13 mouse cellular contexts compared by ENCODE assay signal in genomic region chr4:41094361-41094760, GRCm38 (mm10). TPM values are rescaled to one million over a fixed set of nuclear protein-coding genes. Genes with fewer than 3 reads are reported as not detected.
DNase-seq lines count a peak whose midpoint lies in the region; ATAC-seq and TF ChIP-seq lines count a peak whose summit lies in the region.
"Had no signal": no experiment of that assay in that cellular context is flagged by ENCODE, and none has a peak within 500 bp of the region (broad histone marks: within the 10 kb centered on the region; RNA-seq: fewer than 3 reads in every experiment).

No protein-coding gene starts in this region.

- no peak overlapping the region for H3K27ac ChIP-seq in heart, embryonic 16.5 days (ENCODE audit: low read length)
- H3K27ac ChIP-seq in intestine, postnatal 0 days (ENCODE audit: low read depth, low read length): no peak overlapping the region
- H3K27ac ChIP-seq in stomach, embryonic 16.5 days (ENCODE audit: low read length): peak overlapping the region; percentile 66
- no peak overlapping the region for H3K27ac ChIP-seq in neural tube, embryonic 15.5 days (replicated peaks)
- H3K27ac ChIP-seq: limb, embryonic 13.5 days; midbrain, embryonic 15.5 days had no signal

- peak overlapping the region; percentile 16; the same call in 1 of the 2 replicates for H3K4me2 ChIP-seq in heart, embryonic 16.5 days (ENCODE audit: low read depth, low read length)
- H3K4me2 ChIP-seq in intestine, postnatal 0 days (replicated peaks; ENCODE audit: low read depth): 0 out of 2 replicates have a peak overlapping the region, but pooled peaks have one; percentile 13
- peak overlapping the region; percentile 21; the same call in 1 of the 2 replicates for H3K4me2 ChIP-seq in stomach, embryonic 16.5 days (ENCODE audit: low read depth, low read length)
- no peak overlapping the region for H3K4me2 ChIP-seq in neural tube, embryonic 15.5 days
- H3K4me2 ChIP-seq: limb, embryonic 13.5 days; midbrain, embryonic 15.5 days had no signal

- no peak overlapping the region for H3K9ac ChIP-seq in heart, embryonic 16.5 days (ENCODE audit: low read length)
- H3K9ac ChIP-seq in intestine, postnatal 0 days (ENCODE audit: low read depth, low read length): no peak overlapping the region
- no peak overlapping the region for H3K9ac ChIP-seq in stomach, embryonic 16.5 days (ENCODE audit: low read length)
- no peak overlapping the region for H3K9ac ChIP-seq in neural tube, embryonic 15.5 days (replicated peaks)
- H3K9ac ChIP-seq: limb, embryonic 13.5 days; midbrain, embryonic 15.5 days had no signal

- no peak overlapping the region for H3K4me3 ChIP-seq in heart, embryonic 16.5 days (ENCODE audit: low read length)
- no peak overlapping the region for H3K4me3 ChIP-seq in intestine, postnatal 0 days (ENCODE audit: low read depth, low read length)
- H3K4me3 ChIP-seq in stomach, embryonic 16.5 days (replicated peaks; ENCODE audit: low read length): no peak overlapping the region
- no peak overlapping the region for H3K4me3 ChIP-seq in neural tube, embryonic 15.5 days (replicated peaks)
- H3K4me3 ChIP-seq: limb, embryonic 13.5 days; midbrain, embryonic 15.5 days had no signal

- 21% methylated on average over 9 of the region's 9 CpGs for WGBS in heart, embryonic 16.5 days
- WGBS in intestine, postnatal 0 days: 17% methylated on average over 9 of the region's 9 CpGs
- WGBS in stomach, embryonic 16.5 days: 44% methylated on average over 9 of the region's 9 CpGs
- WGBS in neural tube, embryonic 15.5 days: 66% methylated on average over 9 of the region's 9 CpGs

- H3K9me3 ChIP-seq in heart, embryonic 16.5 days (replicated peaks; ENCODE audit: control insufficient read depth, low read length): no peaks in the 10 kb centered on the region
- H3K9me3 ChIP-seq in intestine, postnatal 0 days (ENCODE audit: control insufficient read depth): no peaks in the 10 kb centered on the region
- no peaks in the 10 kb centered on the region for H3K9me3 ChIP-seq in stomach, embryonic 16.5 days (replicated peaks; ENCODE audit: control insufficient read depth, low read length)
- no peaks in the 10 kb centered on the region for H3K9me3 ChIP-seq in neural tube, embryonic 15.5 days (replicated peaks)
- H3K9me3 ChIP-seq: limb, embryonic 13.5 days; midbrain, embryonic 15.5 days had no signal

- H3K36me3 ChIP-seq in heart, embryonic 16.5 days (ENCODE audit: control insufficient read depth, insufficient read depth): no peaks in the 10 kb centered on the region
- no peaks in the 10 kb centered on the region for H3K36me3 ChIP-seq in intestine, postnatal 0 days (ENCODE audit: control insufficient read depth, insufficient read depth)
- no peaks in the 10 kb centered on the region for H3K36me3 ChIP-seq in stomach, embryonic 16.5 days (ENCODE audit: control insufficient read depth, insufficient read depth, low read length)
- no peaks in the 10 kb centered on the region for H3K36me3 ChIP-seq in neural tube, embryonic 15.5 days
- H3K36me3 ChIP-seq: limb, embryonic 13.5 days; midbrain, embryonic 15.5 days had no signal

- H3K4me1 ChIP-seq in heart, embryonic 16.5 days (ENCODE audit: control insufficient read depth, insufficient read depth, low read length): peaks cover 25% of the 10 kb centered on the region
- peaks cover 19% of the 10 kb centered on the region for H3K4me1 ChIP-seq in intestine, postnatal 0 days (replicated peaks; ENCODE audit: control insufficient read depth, insufficient read depth, low read length)
- peaks cover 19% of the 10 kb centered on the region; the same call in 1 of the 2 replicates for H3K4me1 ChIP-seq in stomach, embryonic 16.5 days (ENCODE audit: control insufficient read depth, insufficient read depth, low read length)
- peaks cover 14% of the 10 kb centered on the region for H3K4me1 ChIP-seq in neural tube, embryonic 15.5 days

- no peak for TF ChIP-seq CTCF in intestine, postnatal 0 days (IDR thresholded peaks at IDR 0.05; ENCODE audit: low read depth)

- peak; percentile 50 for ATAC-seq in heart, embryonic 16.5 days (replicated peaks; ENCODE audit: extremely low read depth, insufficient read depth, low FRiP score)
- ATAC-seq in intestine, postnatal 0 days: peak; percentile 72
- peak; percentile 86 for ATAC-seq in stomach, embryonic 16.5 days (ENCODE audit: insufficient read depth, low FRiP score)
- no peak for ATAC-seq in neural tube, embryonic 15.5 days (ENCODE audit: low FRiP score)
- ATAC-seq: forebrain, embryonic 16.5 days; midbrain, embryonic 15.5 days had no signal

- DNase-seq in heart, adult 9 months (ENCODE audit: low spot score in 2 of 2): no peak
- DNase-seq in Muller cell, postnatal 12 days (ENCODE audit: inconsistent ontology term): peak; percentile 31
- DNase-seq in cerebellum, postnatal 10 days: no peak
- DNase-seq in ovary, postnatal 14 days (ENCODE audit: low spot score): no peak
- DNase-seq: heart, adult 18-20 months had no signal

- peaks cover 4% of the 10 kb centered on the region; the same call in 1 of the 2 replicates for H3K27me3 ChIP-seq in heart, embryonic 16.5 days (ENCODE audit: control insufficient read depth, insufficient read depth, low read length)
- peaks cover 12% of the 10 kb centered on the region; the same call in 1 of the 2 replicates for H3K27me3 ChIP-seq in intestine, postnatal 0 days (replicated peaks; ENCODE audit: control insufficient read depth, insufficient read depth, low read length)
- H3K27me3 ChIP-seq in stomach, embryonic 16.5 days (ENCODE audit: control insufficient read depth, insufficient read depth, low read length): peaks cover 4% of the 10 kb centered on the region; the same call in 1 of the 2 replicates
- H3K27me3 ChIP-seq in neural tube, embryonic 15.5 days (replicated peaks): peaks cover 36% of the 10 kb centered on the region

RNA-seq across cellular contexts. Expression of gene Aqp3, which starts 3.6 kb away (rescaled TPM):
- polyA plus RNA-seq in heart, embryonic 16.5 days (2015; fragmentation: Nextera tagmentation; extraction: Ambion mirVana): 1.6 and 1.7 TPM in 2 replicates
- polyA plus RNA-seq in intestine, postnatal 0 days (2015; fragmentation: Nextera tagmentation; extraction: Ambion mirVana): 4.1 and 7.4 TPM in 2 replicates
- polyA plus RNA-seq in stomach, embryonic 16.5 days (2015; fragmentation: Nextera tagmentation; extraction: Ambion mirVana): 101 and 127 TPM in 2 replicates
- 0.65 TPM in 1 of 2 replicates, not detected in the other for polyA plus RNA-seq in neural tube, embryonic 15.5 days (2015; fragmentation: Nextera tagmentation; extraction: Ambion mirVana)
- polyA plus RNA-seq: cortical plate, adult 2 months had no signal

RNA-seq across cellular contexts. Expression of gene Nol6, which starts 29.9 kb away (rescaled TPM):
- polyA plus RNA-seq in heart, embryonic 16.5 days (2015; fragmentation: Nextera tagmentation; extraction: Ambion mirVana): 15.2 and 15.6 TPM in 2 replicates
- polyA plus RNA-seq in intestine, postnatal 0 days (2015; fragmentation: Nextera tagmentation; extraction: Ambion mirVana): 7.7 and 8.4 TPM in 2 replicates
- polyA plus RNA-seq in stomach, embryonic 16.5 days (2015; fragmentation: Nextera tagmentation; extraction: Ambion mirVana): 24.2 and 27.1 TPM in 2 replicates
- 35.7 and 39.3 TPM in 2 replicates for polyA plus RNA-seq in neural tube, embryonic 15.5 days (2015; fragmentation: Nextera tagmentation; extraction: Ambion mirVana)

RNA-seq across cellular contexts. Expression of gene Ube2r2, which starts 41.2 kb away (rescaled TPM):
- polyA plus RNA-seq in heart, embryonic 16.5 days (2015; fragmentation: Nextera tagmentation; extraction: Ambion mirVana): 68.0 and 69.7 TPM in 2 replicates
- polyA plus RNA-seq in intestine, postnatal 0 days (2015; fragmentation: Nextera tagmentation; extraction: Ambion mirVana): 64.5 and 67.9 TPM in 2 replicates
- 54.7 and 59.9 TPM in 2 replicates for polyA plus RNA-seq in stomach, embryonic 16.5 days (2015; fragmentation: Nextera tagmentation; extraction: Ambion mirVana)
- 46.4 and 52.2 TPM in 2 replicates for polyA plus RNA-seq in neural tube, embryonic 15.5 days (2015; fragmentation: Nextera tagmentation; extraction: Ambion mirVana)

RNA-seq across cellular contexts. Expression of gene Aqp7, which starts 46.4 kb away (rescaled TPM):
- polyA plus RNA-seq in heart, embryonic 16.5 days (2015; fragmentation: Nextera tagmentation; extraction: Ambion mirVana): 1.1 TPM in 2 replicates
- 9.9 and 14.1 TPM in 2 replicates for polyA plus RNA-seq in intestine, postnatal 0 days (2015; fragmentation: Nextera tagmentation; extraction: Ambion mirVana)
- 0.40 and 0.45 TPM in 2 replicates for polyA plus RNA-seq in stomach, embryonic 16.5 days (2015; fragmentation: Nextera tagmentation; extraction: Ambion mirVana)
- polyA plus RNA-seq in neural tube, embryonic 15.5 days (2015; fragmentation: Nextera tagmentation; extraction: Ambion mirVana): not detected in 2 replicates
- polyA plus RNA-seq: cortical plate, adult 2 months; forebrain, embryonic 16.5 days; midbrain, embryonic 15.5 days had no signal

Comparison
In these comparisons a context has a peak if more than half of its experiments do, and no peak if none do; other contexts are left out.
1. RNA of gene Aqp3, which starts 3.6 kb away (polyA plus RNA-seq): 101 to 127 TPM in stomach, embryonic 16.5 days; 4.1 to 7.4 TPM in intestine, postnatal 0 days, 1.6 to 1.7 TPM in heart, embryonic 16.5 days and 0.65 TPM in neural tube, embryonic 15.5 days; every median in the first group is over 10 times any median in the second.